Mouse (Mus musculus): ENCODE measurements around the gene Add1.
A peak's percentile ranks its signal among the peaks of the same experiment; 100 is the strongest.

Gene Add1

DNA sequence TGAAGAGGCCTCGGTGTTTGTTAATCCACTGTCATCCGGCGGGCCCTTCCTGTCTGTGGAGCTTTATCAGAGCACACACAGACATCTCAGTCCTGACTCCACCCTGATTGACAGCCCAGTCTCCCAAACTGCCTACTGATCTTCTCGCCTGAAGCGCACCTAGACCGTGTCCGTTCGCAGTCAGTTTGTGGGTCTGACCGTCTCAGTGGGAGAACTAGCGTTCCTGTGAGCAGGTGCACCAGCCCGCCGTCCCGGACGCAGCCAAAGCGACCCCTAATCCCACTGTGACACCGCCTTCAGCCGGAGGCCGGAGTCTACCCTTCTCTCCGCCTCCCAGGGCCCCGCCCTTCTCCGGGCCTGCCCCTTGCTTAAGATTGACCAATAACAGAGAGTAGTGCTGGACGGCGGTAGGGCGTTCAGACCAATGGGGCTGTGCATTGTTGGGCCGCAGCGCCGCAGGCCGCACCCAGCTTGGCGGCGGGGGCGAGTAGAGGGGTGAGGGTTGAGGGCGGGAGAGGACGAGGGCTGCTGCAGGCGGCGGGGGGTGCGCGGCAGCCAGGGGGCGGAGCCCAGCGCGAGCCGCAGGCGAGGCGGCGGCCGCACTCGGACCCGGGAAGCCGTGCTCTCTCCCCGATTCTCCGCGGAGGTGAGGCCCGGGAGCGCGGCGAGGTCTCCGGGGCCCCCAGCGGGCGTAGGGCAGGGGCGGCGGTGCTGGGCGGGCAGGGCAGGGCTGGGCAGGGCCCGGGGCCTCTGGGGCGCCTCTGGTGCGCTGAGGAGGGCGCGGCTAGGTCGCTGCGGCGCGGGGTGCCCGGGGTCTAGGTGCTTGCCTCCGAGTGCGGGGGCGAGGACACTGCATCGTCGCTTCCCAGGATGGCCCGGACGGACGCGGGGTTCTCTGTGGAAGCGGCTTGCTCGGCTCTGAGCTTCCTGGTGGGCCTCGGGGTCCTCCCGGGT is at the start of gene Add1:
Gene Add1 (plus strand): TSS at position 397 of the 954 bp plus-strand sequence.
- peak; percentile 97 for DNase-seq (ENCODE audit: low spot score)

DNA sequence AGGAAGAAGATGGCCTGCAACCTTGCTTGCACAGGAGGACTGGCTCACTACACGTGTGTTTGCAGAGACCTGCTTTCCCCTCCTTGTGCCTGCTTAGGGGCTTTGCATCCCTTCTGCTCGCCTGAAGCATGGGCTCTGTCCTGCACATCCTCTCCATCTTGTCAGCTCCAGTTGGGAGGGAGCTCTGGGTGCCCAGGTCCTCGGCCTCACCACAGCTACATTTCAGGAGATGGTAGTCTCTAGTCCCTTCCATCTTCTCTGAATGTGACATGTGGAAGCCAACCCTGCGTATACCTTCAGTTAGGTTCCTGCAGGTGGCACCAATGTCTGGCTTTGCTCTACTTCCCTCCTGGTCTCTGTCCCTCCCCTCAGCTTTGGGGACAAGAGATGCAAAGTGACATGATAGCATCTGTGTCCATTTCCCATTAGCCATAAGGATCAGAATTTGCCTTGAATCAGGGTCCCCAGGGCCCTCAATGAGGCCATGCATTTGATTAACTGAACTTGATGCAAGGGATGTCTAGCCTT is 49.4 kb upstream of the Add1 start:
- DNase-seq (ENCODE audit: low spot score), result no peak

DNA sequence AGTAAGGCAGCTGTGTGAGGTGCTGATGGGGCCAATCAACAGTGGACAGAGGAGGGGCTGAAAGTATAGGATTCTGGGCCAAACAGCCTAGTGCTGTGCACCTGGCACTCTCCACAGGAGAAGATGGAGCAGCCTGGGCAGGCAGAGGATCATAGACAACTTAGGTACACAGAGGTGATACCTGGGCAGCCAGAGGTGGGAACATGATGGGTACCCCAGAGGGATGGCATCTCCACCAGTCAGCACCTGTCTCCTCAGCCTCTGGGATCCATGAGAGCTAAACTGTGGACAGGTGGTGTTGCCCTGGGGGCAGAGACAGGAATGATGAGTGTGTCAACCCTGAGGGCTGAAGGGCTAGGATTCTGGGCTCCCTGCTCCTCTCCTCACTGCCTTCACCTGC is 49.0 kb upstream of the Add1 start:
- no peak for DNase-seq (ENCODE audit: low spot score)

- DNase-seq (ENCODE audit: low spot score), result peak; percentile 91
Measured at GRCm38 (mm10) chr5:34525663-34526476, 47.6 kb upstream of the Add1 start, which contains the start of gene Sh3bp2. Gene Sh3bp2, plus strand, starts transcription at chr5:34525838.

DNA sequence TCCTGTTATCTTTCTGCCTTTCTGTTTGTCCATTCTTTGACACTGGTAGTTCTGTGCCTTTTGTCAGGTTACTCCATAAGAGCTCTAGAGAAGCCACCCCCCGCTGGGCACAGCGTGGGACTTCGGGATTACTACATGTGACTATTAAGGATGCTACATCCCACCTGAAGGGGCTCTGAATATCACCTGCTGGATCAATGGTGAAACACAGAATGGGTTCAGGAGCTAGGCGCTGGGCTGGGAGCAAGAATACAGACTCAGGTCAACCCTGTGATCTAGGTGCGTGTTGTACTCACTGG is 47.0 kb upstream of the Add1 start:
- DNase-seq (ENCODE audit: low spot score), result no peak

DNA sequence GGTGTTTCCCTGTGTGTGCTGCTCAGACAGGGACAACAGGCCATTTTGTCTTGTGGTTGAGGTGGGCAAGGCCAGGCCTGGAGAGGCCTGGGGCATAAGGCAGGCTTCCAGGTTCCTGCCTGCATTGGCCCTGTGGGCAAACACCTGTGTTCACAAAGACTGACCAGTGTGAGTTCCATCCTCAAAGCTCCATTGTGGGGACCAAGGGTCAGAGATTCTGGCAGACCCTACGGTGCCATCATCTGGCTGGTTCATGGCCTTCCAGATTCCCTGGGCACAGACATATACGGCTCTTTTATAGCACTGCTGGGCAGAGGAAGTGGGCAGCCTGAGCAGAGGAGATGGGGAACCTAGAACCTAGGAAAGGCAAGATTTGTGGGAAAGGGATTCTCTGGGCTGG is 46.1 kb upstream of the Add1 start:
- DNase-seq (ENCODE audit: low spot score), result no peak

DNA sequence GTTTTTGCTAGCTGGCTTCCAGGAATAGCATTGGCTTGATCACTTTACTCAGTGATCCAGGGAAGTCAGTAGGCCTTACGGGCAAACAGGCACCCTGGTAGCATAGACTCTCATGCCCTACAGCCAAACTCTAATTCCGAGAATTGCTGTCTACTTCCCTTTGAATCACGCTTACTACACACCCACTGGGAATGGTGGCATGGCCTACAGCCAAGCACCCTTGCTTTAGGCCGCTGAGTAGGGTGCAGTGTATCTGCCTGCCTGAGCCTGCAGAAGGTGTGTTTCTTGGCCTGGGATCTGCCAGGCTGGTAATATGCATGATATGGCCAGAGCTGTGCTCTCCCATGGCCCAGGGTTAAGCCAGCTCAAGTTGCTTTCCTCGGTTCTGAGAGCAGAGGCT is 44.7 kb upstream of the Add1 start:
- DNase-seq (ENCODE audit: low spot score), result no peak

DNA sequence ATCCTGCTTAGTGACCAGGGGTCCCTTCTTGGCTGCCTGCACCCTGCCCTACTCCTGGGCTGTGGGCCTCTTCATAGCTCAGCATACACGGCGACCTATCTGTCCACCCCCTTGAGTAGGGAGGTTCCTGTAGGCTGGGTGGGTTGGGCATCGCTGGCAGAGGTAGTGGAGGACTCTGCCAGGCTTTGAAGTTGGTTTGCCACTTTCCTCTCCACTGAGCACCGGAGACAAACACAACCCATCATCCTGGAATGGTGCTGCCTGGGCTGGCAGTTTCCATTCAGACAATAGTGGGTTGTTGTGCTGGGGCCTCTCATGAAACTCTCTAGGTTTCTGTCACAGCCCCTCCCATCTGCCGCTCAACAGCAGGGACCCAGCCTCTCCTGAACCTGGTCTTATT is 43.3 kb upstream of the Add1 start:
- no peak for DNase-seq (ENCODE audit: low spot score)

DNA sequence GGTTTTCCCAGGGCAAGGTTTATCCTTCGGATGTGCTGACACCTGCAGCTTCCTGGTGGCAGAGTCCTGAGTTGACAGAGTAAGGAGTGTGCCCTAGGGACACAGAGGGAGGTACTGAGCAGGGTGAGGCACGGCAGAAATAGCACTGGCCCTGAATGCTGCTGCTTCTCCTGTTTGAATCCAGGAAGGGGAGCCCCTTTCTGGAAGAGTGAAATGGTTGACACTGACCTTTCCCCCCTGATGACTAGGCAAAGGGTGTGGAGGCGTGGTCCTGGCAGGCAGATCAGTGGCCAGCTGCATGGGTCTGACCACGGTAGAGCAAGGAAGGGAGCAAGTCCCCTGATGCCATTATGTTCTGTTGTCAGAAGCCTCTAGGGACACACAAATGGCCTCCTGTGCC is 42.8 kb upstream of the Add1 start:
- DNase-seq (ENCODE audit: low spot score), result peak; percentile 39

GRCm38 (mm10) chr5:34533066-34533465 is 40.4 kb upstream of the Add1 start:
- no peak for DNase-seq (ENCODE audit: low spot score)

- DNase-seq (ENCODE audit: low spot score), result peak; percentile 34
Measured at GRCm38 (mm10) chr5:34533820-34534219, 39.6 kb upstream of the Add1 start.

DNA sequence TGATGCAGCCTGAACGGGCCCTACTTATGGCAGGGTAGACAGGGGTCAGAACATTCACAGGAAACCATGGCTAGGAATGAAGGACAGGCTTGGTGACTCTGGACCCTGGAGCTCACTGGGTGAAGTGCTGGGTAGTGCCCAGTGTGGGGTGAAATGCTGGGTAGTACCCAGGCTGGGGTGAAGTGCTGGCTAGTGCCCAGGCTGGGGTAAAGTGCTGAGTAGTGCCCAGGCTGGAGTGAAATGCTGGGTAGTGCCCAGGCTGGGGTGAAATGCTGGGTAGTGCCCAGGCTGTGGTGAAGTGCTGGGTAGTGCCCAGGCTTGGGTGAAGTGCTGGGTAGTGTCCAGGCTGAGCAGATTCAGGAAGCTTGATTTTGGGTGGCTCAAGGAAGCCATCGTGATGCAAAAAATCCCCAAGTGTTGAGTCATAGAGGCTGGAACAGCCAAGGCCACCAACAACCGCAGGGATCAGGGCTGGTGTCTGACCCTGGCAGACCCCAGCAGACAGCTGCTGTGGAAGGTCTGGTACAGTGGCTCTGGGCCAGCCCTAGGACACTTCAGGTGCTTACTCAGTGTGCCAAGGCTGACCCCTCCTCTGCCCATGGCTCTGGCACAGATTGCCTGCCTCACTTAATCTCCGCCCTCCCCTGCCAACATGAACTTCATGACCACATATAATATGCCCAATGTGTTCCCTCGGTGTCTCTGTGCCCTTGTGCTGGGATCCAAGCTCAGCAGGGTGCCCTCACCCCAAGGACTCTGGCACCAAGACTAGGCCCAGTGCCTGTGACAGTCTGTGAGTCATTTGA is 38.5 kb upstream of the Add1 start:
- peak; percentile 56 for DNase-seq (ENCODE audit: low spot score)

GRCm38 (mm10) chr5:34535831-34536230 is 37.6 kb upstream of the Add1 start:
- no peak for DNase-seq (ENCODE audit: low spot score)

DNA sequence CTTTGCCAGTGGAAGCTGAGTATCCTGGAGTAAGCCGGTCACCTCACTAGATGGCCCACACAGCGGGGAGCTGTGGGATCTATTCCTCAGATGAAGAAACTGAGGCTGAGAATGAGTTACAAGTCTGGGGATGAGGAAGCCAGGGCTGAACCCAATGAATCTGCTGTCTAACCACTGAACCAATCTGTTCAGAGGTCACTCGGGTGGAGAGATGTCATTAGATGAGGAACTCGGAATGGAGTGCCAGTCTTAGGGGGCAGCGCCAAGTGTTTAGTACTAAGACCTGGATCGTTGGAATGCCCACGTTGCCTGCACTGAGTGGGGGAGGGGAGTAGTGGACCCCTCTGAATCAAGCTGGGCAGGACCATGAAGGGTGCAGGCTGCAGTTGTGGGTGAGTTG is 35.4 kb upstream of the Add1 start:
- DNase-seq (ENCODE audit: low spot score), result no peak

DNA sequence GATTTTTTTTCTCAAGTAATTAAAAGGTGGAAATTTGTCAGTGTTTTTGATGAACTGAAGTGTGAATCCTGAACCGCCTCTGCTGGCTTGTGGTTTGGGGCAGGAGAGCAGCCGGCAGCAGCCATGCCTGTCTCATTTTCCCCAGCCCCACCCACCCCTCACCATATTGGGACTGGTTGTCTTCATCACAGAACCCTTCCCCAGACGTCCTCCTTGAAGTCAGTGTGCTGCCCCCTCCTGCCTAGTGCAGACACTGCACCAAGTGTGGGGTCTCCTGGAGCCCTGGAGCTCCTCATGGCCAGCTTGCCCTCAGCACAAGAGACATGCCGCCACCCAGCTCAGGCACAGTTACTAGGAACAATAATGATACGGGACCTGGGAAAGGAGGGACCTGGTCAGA is 34.9 kb upstream of the Add1 start:
- DNase-seq (ENCODE audit: low spot score), result no peak

- DNase-seq (ENCODE audit: low spot score), result no peak
Measured at GRCm38 (mm10) chr5:34539121-34539520, 34.3 kb upstream of the Add1 start.

- no peak for DNase-seq (ENCODE audit: low spot score)
Measured at GRCm38 (mm10) chr5:34542166-34542565, 31.3 kb upstream of the Add1 start.

DNA sequence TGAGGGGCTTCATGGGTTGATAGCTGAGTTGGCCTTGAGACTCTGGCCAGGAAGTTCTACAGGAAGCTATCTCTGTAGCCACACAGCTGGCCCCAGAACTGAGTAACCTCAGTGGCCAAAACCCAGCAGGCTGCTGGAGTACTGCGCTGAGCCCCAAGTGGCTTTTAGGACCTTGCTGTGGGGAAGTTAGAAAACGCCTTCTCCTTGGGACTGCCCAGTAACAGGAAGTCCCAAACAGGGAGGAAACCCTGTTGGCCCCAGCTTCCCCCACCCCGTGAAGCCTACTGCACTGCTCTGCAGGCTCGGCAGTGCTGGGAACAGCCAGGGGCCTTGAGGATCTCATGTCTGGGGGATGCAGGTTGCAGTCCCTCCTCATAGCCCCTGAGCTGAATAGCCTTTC is 30.4 kb upstream of the Add1 start:
- no peak for DNase-seq (ENCODE audit: low spot score)

- peak; percentile 42 for DNase-seq (ENCODE audit: low spot score)
Measured at GRCm38 (mm10) chr5:34547410-34547809, 26.1 kb upstream of the Add1 start.

- no peak for DNase-seq (ENCODE audit: low spot score)
Measured at GRCm38 (mm10) chr5:34549135-34549482, 24.4 kb upstream of the Add1 start.

GRCm38 (mm10) chr5:34549483-34550221 is 23.8 kb upstream of the Add1 start:
- no peak for DNase-seq (ENCODE audit: low spot score)

Measured in adipocyte (in vitro differentiated cells).